Mouse (Mus musculus) lung, postnatal 4 days (tissue): ENCODE measurements at regions not wholly inside any gene's neighbourhood (a gene's known extent, or its start where the extent isn't known, plus 50 kb on each side); places are given as distances from the start of the nearest gene placed in this dataset.
"Not testable (repeated sequence)": the region's sequence is repeated elsewhere in the genome, so short reads cannot be mapped to it uniquely, and the experiment has no call there.

ENCODE experiments used
- DNase-seq, 2 experiments: peaks; one replicate each; pipeline ENCODE4 v3.0.0; 2021

DNA sequence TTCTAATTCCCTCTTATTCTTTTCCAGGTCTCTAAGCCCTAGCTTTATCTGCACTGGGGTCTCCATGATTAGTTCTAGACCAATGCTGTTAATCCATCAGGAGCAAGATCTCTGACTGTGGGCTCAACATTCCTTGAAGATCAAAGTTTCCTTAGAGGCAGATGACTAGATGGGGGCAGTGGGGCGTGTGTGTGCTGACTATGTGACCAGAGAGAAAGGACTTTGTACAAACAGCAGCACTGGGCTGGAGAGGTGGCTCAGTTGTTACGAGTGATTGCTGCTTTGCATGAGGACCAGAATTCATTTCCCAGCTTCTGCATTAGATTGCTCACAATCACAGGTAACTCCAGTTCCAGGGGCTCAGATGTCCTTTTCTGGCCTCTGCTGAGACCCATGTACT, 250.1 kb upstream of the Zfp930 start:
- no peak for DNase-seq

DNA sequence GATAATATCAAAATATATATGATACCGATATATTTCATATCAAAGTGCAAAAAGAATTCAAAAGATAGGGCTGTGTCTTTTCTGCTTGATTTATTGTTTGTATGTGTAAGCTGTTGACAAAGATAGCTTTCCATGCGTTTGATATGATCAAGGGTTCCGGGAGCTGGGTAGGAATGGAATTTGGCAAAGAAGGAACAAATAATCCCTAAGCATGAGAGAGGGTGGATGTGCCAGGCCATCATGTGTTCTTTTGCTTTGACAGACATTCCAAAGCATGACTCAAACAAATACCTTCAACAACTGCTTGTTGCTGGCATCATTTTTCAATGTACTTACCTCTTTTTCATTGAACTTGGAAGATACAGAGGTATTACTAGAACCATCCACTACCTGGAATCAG, 246.9 kb upstream of the Zfp930 start:
- no peak for DNase-seq

DNA sequence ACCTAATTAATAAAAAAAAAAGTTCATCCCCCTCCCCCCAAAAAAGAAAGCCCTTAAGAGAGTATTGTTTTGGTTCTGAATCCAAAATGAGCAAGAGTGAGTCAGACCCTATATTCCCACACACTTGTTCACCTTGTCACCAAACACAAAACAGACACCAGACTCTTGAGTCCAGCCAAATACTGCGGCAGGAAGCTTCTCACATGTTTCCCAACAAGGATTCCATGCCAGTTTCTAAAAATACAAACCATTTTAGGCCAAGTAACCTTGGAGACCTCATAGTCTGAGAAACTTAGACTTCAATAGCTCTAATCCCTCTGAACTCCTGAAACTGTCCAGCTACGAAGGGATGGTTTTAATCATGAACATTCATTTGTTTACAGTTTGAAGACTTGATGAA, 233.1 kb upstream of the Zfp930 start:
- DNase-seq: no peak

DNA sequence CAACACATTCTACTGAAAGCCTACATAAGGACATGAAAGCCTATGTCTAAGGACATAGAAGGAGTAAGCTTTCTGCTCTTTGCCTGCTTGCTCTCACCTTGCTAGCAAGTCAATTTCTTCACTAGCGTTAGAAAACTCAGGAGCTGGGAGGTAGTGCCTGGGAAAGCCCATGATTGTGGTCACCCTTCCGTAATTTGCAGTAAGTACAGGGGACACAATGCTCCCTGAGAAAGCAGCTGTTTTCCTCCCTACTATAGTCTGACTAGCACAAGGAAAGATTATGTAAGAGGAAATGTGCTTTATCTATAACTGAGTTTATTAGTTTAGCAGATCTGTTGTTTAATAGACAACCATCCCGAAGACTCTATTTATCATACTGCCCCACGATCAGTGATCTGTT, 231.7 kb upstream of the Zfp930 start:
- no peak for DNase-seq

DNA sequence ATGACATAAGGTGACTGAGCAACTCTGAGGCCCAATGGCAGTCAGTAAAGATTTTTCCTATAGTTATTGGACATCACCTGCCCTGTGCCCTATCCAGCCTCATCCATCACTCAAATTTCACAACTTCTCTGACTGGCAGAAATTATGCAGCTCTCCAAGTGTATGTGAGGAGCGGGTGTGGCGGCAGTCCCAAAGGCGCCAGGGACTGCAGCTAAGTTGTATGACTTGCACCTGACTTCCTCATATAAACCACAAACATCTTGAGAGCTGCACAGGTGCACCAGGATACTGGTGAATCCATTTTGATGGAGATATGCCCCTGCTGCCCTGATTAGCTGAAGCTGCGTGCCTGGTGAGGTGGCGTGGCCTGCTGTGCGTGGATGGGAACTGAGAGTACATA, 225.7 kb upstream of the Zfp930 start:
- not testable (repeated sequence) for DNase-seq

DNA sequence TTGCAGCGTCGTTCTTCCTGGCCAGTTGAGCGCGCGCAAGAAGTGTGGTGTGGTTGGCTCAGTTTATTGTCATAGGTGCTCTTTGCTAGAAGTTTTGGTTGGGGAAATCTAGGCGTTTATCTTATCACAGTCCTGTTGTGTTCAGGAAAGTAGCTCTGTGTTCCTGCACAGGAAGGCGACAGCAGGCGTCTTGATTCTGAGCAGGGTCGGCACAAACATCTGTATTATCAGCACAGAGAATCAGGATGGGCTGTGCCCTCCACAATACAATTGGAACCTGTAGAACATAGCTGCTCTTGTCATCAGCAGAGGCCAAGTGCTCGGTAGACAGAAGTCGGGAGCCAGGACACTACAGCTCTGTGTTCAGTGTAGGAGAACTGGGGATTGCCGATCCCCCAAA, 225.1 kb upstream of the Zfp930 start:
- DNase-seq: peak; percentile 10 to 58

DNA sequence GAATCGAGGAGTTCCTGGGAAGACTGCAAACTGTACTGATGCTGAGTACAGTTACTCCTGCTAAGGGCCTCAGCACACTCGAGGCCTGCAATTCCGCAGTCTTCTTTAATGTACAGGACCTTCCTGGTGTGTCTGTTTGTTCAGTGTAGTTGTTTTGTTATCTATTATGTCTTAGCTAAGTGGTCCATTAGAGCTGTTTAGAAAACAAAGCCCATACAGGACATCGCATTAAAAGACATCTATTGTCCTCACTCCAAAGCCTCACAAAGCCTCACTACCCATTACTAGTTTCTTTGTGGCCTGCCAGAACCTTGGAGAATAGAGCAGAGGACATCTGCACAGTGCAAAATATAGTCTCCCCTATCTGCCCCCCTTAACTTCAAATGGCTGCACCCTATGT, 224.4 kb upstream of the Zfp930 start:
- DNase-seq: no peak

DNA sequence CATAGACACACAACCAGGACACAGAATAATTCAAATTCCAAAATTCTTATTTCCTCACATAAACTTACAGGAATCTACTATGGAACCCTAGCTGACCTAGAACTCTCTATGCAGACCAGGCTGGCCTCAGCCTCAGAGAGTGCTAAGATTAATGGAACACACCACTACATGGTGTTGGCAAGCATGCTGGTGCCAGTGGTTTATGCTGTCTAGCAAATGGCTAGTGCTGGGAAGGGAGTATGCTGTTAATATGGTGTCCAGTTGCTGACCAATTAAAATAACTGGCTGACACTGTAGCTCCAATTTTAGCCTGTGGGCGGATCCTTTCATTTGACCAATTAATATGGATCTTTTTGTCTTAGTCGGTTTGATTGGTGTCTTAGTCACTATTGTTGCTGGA, 222.4 kb upstream of the Zfp930 start:
- DNase-seq: no peak
